ENCODE assay signal across 8 mouse cellular contexts in genomic region chr16:44745866-44746562, GRCm38 (mm10). TPM values are rescaled to one million over a fixed set of nuclear protein-coding genes. Genes with fewer than 3 reads are reported as not detected.
DNase-seq lines count a peak whose midpoint lies in the region; ATAC-seq lines count a peak whose summit lies in the region.

Gene Gtpbp8 (minus strand): TSS chr16:44746363.

- DNase-seq in CD4-positive helper T cell, adult 2 months (ENCODE audit: low read depth, low spot score), result peak; percentile 89
- DNase-seq in brain, embryonic 18.5 days (ENCODE audit: low read depth, low spot score), result peak; percentile 77
- DNase-seq in kidney, postnatal 10 days, result peak; percentile 89
- peak; percentile 79 to 81 for DNase-seq in natural killer cell, adult 2 months (ENCODE audit: low spot score in 2 of 2)

- peaks cover 12% of the 10 kb centered on the region for H3K36me3 ChIP-seq in heart, embryonic 13.5 days
- H3K36me3 ChIP-seq in liver, embryonic 12.5 days, result peaks cover 14% of the 10 kb centered on the region
- H3K36me3 ChIP-seq in stomach, embryonic 15.5 days, result no peaks in the 10 kb centered on the region

- H3K4me2 ChIP-seq in heart, embryonic 13.5 days, result peak within 1 kb of the TSS; percentile 91
- H3K4me2 ChIP-seq in liver, embryonic 12.5 days, result peak within 1 kb of the TSS; percentile 86
- peak within 1 kb of the TSS; percentile 70 for H3K4me2 ChIP-seq in stomach, embryonic 15.5 days

- H3K9ac ChIP-seq in heart, embryonic 13.5 days, result peak within 1 kb of the TSS; percentile 88
- H3K9ac ChIP-seq in liver, embryonic 12.5 days, result peak within 1 kb of the TSS; percentile 81
- peak within 1 kb of the TSS; percentile 66 for H3K9ac ChIP-seq in stomach, embryonic 15.5 days

- peak within 1 kb of the TSS; percentile 96 for H3K27ac ChIP-seq in heart, embryonic 13.5 days (replicated peaks)
- H3K27ac ChIP-seq in liver, embryonic 12.5 days, result peak within 1 kb of the TSS; percentile 92
- H3K27ac ChIP-seq in stomach, embryonic 15.5 days, result peak within 1 kb of the TSS; percentile 97

- peak; percentile 96 for ATAC-seq in erythroid progenitor cell, adult 5-6 weeks (replicated peaks; ENCODE audit: low FRiP score, poor library complexity, severe bottlenecking)
- peak; percentile 82 for ATAC-seq in heart, embryonic 13.5 days (ENCODE audit: extremely low read depth, insufficient number of reproducible peaks, low FRiP score, low TSS enrichment)
- ATAC-seq in liver, embryonic 12.5 days, result peak; percentile 95
- peak; percentile 94 for ATAC-seq in stomach, embryonic 15.5 days (ENCODE audit: insufficient read depth, low FRiP score, low read depth)

- no peaks in the 10 kb centered on the region for H3K27me3 ChIP-seq in heart, embryonic 13.5 days (replicated peaks)
- no peaks in the 10 kb centered on the region for H3K27me3 ChIP-seq in liver, embryonic 12.5 days (replicated peaks)
- no peaks in the 10 kb centered on the region for H3K27me3 ChIP-seq in stomach, embryonic 15.5 days (replicated peaks)

- WGBS in heart, embryonic 13.5 days, result under 1% methylated on average over 47 of the region's 47 CpGs
- 1% methylated on average over 47 of the region's 47 CpGs for WGBS in liver, embryonic 12.5 days (ENCODE audit: insufficient replicate concordance)
- under 1% methylated on average over 47 of the region's 47 CpGs for WGBS in stomach, embryonic 15.5 days

- peaks cover 22% of the 10 kb centered on the region for H3K4me1 ChIP-seq in heart, embryonic 13.5 days
- peaks cover 33% of the 10 kb centered on the region for H3K4me1 ChIP-seq in liver, embryonic 12.5 days
- H3K4me1 ChIP-seq in stomach, embryonic 15.5 days, result 0 out of 2 replicates have a peak, but pooled peaks cover 8% of the 10 kb centered on the region

- peak within 1 kb of the TSS; percentile 94 for H3K4me3 ChIP-seq in heart, embryonic 13.5 days
- H3K4me3 ChIP-seq in liver, embryonic 12.5 days, result peak within 1 kb of the TSS; percentile 77
- peak within 1 kb of the TSS; percentile 71 for H3K4me3 ChIP-seq in stomach, embryonic 15.5 days (replicated peaks)

- H3K9me3 ChIP-seq in heart, embryonic 13.5 days, result no peaks in the 10 kb centered on the region
- no peaks in the 10 kb centered on the region for H3K9me3 ChIP-seq in liver, embryonic 12.5 days (replicated peaks)
- no peaks in the 10 kb centered on the region for H3K9me3 ChIP-seq in stomach, embryonic 15.5 days

RNA-seq across cellular contexts. Expression of gene Gtpbp8, which starts in this region (rescaled TPM):
- 4.2 and 5.0 TPM in 2 replicates for total RNA-seq in erythroid progenitor cell, adult 5-6 weeks (2015; ENCODE audit: low replicate concordance)
- 3.5 and 5.0 TPM in 2 replicates for total RNA-seq in erythroid progenitor cell, adult 5-6 weeks (2017; ENCODE audit: low replicate concordance)
- 18.3 and 19.3 TPM in 2 replicates for polyA plus RNA-seq in heart, embryonic 13.5 days (2015; fragmentation: Nextera tagmentation; extraction: Ambion mirVana)
- 23.3 and 23.8 TPM in 2 replicates for polyA plus RNA-seq in liver, embryonic 12.5 days (2016; fragmentation: Nextera tagmentation; extraction: Ambion mirVana)
- 29.0 and 30.8 TPM in 2 replicates for polyA plus RNA-seq in stomach, embryonic 15.5 days (2015; fragmentation: Nextera tagmentation; extraction: Ambion mirVana)

Comparison
In these comparisons a context has a peak if more than half of its experiments do, and no peak if none do; other contexts are left out.
1. Peak in every context shown above with its lines: DNase-seq, ATAC-seq, H3K4me3 ChIP-seq and H3K27ac ChIP-seq.